Mouse (Mus musculus) kidney, postnatal 4 days (tissue): ENCODE measurements around the gene Vezt.
A peak's percentile ranks its signal among the peaks of the same experiment; 100 is the strongest.

Experiments
- DNase-seq, 2 experiments: peaks; one replicate each; pipeline ENCODE4 v3.0.0; 2021; ENCODE audit warnings: mixed read lengths in 2 of 2

Vezt gene

GRCm38 (mm10) chr10:94035658-94036374 lies at the start of gene Vezt, which contains the start of gene Fgd6:
Vezt (minus strand) TSS chr10:94035817.
Fgd6 (plus strand) TSS chr10:94036001.
- peak; percentile 99 for DNase-seq

GRCm38 (mm10) chr10:94082040-94082734 lies 46.6 kb upstream of the Vezt start:
- no peak for DNase-seq

DNA sequence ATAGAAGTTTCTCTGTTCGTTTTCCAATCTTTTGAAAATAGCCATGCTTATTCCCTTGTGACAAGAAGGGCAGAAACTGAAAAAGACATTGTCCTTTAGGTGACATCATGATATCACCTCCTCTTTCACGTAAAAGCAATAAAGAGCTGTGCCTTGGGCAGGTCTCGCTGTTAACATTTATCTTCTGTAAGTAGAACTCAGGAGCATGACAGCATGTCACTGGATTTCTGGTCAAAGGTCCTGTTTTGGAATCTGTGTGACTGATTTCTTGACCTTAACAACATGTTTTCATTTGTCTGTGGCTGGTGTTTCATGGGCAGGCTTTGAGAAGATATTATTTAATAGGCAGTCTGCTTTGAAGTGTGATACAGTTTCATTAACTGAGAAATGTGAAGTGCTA lies 45.1 kb upstream of the Vezt start:
- no peak for DNase-seq

GRCm38 (mm10) chr10:94076966-94077825 lies 41.6 kb upstream of the Vezt start:
- no peak for DNase-seq

GRCm38 (mm10) chr10:94072916-94073465 lies 37.4 kb upstream of the Vezt start:
- no peak for DNase-seq

DNA sequence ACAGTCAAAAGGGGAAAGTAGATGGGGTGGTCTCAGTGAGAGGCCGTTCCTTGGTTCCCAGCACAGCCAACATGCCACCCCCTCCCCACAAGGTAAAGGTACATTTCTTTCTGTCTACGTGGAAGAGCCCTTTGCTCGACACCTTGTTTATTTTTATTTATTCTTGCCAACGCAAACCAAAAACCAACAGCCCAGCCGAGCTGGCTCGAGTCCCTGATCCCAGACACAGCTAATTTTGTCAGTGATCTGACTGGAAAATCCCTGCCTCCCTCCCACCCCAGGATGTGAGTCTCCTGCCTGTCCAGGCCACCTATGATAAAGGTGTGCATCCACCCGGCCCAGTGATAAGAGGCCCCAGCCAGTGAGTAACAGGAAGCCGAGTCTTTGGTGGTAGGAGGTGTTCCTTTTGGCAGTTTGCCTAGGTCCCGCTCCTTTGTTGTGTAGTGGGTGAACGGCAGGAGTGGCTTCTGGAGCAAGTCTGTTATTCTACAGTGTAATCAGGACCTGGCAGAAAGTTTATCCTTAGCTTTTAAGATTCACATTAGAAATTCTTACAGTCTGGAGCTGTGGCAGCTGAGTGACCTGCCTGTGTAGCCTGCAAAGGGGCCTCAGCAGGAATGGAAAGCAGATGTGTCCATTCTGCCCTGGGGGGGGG lies 36.8 kb upstream of the Vezt start:
- DNase-seq, result peak; percentile 52 to 63

DNA sequence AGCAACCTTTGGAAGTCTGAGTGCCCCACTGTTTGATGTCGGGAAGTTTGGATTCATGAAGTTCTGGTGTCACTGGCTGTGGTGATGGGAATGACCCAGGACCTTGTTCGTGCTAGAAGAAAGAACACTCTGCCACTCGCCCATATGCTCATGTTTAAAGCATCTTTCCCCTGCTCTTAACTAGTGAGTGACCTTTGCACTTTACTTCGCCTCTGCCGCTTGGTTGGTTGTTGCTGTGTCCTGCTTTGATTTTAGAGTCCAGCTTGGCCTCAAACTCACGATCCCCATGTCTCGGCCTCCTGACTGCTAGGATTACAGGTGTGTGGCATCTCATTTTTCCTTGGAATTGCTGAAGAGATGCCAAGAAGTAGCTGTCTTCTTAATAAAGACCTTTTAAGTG lies 36.0 kb upstream of the Vezt start:
- DNase-seq, result no peak

DNA sequence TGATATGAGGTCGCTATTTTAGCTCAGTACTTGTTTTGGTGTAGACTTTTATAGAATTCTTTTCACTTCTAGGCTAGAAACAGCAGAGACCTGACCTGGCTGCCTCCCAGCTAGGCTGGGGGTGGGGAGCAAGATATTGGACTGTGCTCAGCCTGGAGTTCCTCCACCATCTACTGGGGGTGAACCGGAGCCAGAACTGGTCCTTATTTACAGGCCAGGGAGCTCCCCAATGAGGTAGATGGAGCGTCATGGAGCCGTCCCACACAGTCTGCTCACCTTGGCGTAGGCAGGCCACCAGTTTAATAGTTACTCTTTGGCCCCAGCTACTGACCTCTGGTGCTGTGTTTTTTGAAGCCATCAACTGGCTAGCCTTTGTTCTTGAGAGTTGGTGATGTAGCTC lies 33.1 kb upstream of the Vezt start:
- DNase-seq, result peak; percentile 30 to 31

DNA sequence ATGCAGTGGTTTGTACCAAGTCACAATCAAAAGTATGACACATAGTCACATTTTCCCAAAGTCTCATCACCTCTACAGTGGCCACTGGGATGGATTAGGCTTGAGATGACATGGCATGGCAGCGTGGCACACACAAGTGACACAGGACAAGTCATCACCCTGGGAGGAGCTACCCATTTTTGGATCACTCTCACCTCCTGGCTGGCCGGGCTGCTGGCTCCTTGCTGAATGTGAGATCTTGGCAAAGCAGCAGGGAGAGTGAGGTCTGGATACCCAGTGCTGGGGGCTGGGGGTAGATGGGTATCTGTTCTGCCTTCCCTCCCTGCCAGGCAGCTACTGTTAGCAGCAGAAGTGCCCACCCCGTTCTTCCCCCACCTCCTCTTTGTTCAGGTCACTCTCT lies 31.3 kb upstream of the Vezt start:
- DNase-seq, result no peak

GRCm38 (mm10) chr10:94062357-94062756 lies 26.7 kb upstream of the Vezt start:
- no peak for DNase-seq

DNA sequence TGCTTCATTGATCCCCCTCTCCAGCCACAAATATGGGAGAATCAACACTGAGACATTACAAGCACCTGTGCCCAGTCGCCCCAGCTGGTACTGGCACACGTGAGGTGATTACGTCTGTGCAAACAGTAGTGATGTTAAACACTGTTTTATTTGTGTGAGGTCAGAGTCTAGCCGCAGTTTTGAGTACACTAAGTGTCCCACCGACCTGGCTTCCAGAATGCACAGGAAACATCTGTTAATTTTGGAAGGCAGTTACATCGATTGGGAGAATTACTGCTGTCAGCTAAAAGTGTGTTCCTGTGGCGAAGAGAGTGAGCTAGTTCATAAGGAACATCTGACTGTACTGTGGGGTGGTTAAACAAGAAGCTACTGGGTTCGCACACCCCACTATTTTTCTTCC lies 24.6 kb upstream of the Vezt start:
- no peak for DNase-seq

DNA sequence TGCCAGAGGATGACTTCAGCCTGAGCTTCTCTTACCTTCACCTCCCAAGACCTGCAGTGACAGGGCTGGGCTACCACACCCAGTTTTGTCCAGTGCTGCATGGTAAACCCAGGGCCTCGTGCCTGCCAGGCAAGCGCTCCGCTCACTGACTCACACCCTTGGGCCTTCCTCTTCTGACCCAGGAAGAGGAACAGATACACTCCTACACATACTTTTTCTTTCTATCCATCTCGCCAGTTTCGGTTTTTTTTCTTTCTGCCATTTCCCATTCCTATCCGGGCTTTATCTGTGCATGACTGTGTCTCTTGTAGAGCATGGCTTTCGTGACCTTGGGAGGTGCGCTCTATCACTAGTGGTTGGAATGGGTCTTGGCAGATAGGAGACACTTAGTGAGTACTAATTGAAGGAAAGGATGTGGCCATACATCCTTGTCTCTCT lies 24.0 kb upstream of the Vezt start:
- no peak for DNase-seq

GRCm38 (mm10) chr10:94056487-94056886 lies 20.9 kb upstream of the Vezt start:
- DNase-seq, result no peak

DNA sequence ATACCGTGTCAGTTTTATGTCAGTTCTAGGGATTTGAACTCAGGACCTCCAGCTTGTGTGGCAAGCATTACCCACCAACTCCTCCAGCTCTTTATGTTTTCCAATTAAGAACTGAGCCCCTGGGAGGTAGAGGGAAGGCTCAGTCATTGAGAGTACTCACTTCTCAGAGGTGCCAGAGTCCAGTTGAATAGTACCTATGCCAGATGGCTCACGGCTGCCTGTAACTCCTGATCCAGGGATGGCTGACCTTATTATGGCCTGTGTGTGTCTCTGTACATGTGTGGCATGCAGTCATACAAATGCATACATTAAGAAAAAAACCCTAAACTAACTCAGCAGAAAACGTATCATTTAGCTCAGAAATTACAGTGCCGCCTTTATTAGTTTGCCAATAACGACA lies 15.1 kb upstream of the Vezt start:
- no peak for DNase-seq

GRCm38 (mm10) chr10:94049121-94049520 lies 13.5 kb upstream of the Vezt start:
- peak in 1 of 2 experiments; percentile 17 for DNase-seq

DNA sequence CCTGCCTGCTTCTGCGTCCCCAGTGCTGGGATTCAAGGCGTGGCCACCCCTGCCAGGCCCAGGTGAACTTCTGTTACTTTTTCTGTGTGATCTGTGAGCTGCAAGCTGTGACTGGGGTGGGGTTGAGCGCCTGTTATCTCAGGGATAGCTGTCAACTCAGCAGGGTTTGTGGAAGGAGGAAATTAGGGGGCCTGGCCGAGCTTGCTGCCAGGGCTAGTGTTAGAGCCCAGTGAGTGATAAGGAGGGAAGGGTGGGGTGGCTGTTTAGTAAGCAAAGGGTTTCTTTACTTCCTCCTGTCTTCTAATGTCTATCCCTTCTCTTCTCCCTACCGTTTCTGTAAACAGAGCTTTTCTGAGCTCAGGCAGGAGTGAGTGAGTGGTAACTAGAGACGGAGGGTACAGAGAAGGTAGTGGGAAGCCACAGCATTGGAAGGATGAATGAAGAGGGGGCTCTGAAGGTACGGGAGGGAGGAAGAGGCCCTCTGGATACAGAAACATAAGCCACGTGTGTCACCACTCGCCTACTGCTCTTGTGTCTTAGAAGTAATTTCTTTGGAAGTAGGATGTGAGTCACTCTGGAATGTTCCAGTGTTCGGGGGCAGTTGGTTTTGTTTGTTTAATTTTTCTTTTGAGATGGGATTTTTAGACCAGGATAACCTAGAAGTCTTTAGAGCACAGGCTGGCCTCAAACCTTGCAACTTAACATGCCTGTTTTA lies 12.4 kb upstream of the Vezt start:
- peak in 1 of 2 experiments; percentile 18 for DNase-seq

- no peak for DNase-seq
Observed at GRCm38 (mm10) chr10:94047024-94047423, 11.4 kb upstream of the Vezt start.

DNA sequence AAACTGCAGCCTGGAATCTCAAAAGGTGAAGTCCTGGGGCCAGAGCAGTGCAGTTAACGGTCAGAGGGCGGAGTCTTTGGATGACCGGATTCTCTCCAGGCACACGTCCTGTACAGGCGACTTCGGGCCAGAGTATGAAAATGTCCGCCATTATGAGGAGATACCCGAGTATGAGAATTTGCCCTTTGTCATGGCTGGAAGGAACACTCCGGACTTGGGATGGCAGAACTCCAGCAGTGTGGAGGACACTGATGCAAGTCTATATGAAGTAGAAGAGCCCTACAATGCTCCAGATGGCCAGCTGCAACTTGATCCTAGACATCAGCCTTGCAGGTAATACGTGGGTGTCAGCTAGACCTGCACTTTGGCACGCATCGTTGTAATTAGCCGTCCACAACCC lies 9.7 kb upstream of the Vezt start:
- no peak for DNase-seq

- no peak for DNase-seq
Observed at GRCm38 (mm10) chr10:94043908-94044307, 8.3 kb upstream of the Vezt start.

GRCm38 (mm10) chr10:94038366-94039260 lies 3.0 kb upstream of the Vezt start:
- no peak for DNase-seq

DNA sequence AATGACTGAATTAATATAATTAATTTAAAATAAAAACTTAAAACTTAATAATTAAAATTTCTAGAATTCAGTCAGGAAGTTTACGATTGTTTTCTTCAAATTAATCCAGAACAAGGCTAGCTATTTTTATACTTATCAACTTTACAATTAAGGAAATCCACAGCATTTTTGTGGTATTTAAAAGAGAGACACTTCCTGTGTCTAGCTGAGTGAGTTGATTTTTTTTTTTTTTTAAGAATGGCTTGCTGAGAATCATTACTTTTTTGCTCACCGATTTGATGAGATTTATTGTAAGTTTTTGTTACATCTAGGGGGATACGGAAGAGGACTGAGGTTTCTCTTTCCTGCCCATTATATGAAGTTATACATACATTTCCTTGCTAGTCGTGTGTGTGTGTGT lies 2.0 kb upstream of the Vezt start:
- DNase-seq, result no peak
